Mouse (Mus musculus): ENCODE data around the gene Fgr.

The Fgr gene

DNA sequence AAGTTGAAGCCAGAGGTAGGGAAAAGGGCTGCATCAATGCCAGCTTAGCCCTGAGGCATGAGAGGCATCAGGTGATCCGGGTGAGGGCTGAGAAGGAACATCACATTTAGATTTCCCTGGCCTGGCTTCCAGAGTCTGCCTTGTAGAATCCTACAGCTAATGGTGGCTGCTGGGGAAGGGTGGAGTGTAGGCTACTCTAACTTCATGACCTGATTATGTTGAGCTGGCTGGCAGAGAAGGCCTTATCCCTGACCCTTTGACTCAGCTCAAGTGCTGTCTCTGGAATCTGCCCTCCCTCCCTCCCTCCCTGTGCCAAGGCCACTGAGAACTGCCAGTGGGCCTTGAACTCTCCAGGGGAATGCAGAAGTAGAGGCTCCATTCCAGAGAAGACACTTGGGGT is 61.6 kb downstream of the Fgr start:
- no peak for DNase-seq (ENCODE audit: low spot score)

DNA sequence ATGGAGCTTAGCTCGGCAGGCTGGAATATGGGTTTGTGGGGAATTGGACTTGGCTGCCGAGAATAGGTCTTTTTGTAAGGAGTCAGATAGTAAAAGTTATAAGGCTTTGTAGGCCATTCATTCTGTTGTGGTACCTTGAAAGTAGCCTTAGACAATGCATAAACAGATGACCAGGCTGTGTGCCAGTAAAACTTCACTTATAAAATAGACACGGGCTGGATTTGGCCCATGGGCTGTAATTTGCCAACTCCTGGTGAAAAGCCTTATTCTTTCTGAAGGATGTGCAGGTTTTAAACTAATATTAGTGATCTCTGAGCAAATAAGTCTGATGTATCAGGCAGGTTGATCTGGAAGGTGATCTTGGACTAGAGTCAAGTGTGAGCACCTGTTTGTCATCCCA is 62.1 kb downstream of the Fgr start:
- no peak for DNase-seq (ENCODE audit: low spot score)

DNA sequence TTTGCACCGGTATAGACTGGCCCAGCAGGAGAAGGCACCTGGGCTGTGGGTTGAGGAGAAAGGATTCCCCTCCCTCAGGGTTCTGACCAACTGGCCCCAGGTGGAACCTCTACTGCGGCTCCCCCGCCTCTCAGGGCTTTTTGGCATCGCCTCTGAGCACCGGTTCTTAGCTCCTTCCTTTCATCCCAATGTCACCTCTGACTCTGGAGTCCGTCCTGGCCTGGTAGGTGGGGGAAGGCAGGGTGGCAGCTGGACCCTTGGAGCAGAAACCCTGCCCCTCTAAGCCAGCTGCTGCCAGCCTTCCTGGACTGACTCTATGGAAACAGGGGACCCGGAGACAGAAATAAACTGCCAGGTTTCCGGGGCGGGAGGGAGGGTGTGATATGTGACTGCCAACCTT is 63.4 kb downstream of the Fgr start:
- DNase-seq (ENCODE audit: low spot score) = no peak

DNA sequence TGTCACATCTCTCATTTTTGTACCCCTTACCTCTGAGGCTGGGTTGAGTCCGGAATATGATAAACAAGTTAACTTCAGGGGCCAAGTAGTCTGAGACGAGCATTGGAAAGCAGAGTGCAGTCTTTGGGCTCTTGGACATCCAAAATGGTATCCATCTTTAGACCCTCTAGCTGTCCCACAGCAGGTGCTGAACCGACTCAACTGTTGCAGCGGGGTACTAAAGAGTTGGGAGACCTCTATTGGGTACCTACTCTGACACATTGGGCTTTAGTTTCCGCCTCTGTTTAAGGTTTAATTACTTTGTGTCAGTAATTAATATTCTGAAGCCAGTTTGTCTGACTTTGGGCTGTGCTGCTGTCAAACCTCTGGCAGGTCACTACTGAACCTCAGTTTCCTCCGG is 63.9 kb downstream of the Fgr start:
- no peak for DNase-seq (ENCODE audit: low spot score)

DNA sequence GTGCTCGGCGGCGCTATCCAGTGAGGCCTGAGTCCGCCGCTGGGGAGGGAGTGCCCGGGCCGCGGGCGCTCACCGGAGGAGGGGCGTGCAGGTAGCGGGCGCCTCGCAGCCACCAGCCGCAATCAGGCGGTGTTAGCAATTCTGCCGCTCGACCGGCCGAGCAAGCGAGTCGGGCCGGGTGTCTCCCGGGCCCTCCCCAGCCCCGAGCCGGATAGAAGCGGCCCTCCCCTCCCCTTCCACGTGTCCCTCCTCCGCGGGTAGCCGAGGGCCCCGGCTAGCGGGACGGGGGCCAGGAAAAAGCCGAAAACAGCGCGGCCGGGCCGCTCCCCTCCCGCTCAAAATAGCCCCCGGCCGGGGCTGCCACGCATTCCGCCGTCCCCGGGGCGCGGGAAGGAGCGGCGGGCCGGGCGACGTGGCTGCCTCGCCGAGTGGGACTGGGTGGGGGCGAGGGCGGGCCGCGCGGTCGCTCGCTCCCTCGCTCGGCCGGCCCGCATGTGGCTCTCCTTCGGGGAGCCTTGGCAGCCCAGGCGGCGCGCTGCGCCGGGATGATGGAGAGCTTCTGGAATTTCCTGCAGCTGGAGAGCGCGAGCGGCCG is 64.7 kb downstream of the Fgr start:
- no peak for DNase-seq (ENCODE audit: low spot score)

DNA sequence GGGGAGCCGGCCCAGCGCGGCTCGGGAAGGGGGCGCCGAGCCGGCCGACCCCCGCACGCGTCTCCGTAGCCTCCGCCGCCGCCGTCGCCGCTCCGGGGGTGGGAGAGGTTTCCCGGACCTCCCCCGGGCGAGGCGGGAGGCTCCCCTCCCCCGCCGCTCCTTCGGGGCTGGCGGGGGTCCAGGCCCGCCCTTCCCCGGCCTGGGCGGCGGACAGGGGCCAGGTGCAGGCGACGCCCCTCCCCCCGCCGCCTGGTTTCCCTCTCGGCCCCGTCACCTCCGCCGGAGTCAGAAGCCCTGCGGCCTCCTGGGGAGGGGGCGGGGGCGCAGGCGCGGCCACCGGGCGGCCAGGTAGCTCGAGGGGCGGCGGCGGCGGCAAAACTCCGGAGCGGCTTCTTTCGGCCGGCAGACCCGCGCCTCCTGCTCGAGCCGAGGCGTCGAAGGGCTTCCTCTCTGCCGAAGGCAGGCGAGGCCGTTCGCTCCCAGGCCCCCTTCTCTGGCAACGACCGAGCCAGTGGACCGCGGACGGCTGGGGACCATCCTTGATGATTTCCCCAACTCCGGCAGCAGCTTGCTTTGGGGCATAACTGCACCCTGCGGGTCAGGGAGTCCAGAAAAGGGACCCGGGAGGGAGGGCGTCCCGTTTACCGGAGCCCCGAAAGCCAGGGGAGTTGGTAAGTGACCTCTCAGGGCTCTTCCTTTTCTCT is 65.4 kb downstream of the Fgr start:
- DNase-seq (ENCODE audit: low spot score) = no peak

DNA sequence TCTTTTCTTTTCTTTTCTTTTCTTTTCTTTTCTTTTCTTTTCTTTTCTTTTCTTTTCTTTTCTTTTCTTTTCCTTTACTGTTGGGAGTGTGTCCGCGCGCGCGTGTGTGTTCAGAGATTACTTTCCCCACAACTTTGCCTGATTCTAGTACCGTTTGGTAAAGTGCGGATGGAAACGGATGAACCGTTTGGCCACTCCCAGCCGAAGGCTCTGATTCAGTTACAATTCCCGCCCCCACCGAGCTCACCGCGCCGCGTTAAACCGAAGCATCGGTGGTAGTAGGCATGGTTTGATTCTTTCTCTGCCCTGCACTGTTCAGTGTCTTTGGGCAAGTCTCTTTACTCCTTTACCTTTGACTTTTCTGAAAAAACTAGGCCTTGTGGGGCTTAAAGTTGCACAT is 65.9 kb downstream of the Fgr start:
- no peak for DNase-seq (ENCODE audit: low spot score)

DNA sequence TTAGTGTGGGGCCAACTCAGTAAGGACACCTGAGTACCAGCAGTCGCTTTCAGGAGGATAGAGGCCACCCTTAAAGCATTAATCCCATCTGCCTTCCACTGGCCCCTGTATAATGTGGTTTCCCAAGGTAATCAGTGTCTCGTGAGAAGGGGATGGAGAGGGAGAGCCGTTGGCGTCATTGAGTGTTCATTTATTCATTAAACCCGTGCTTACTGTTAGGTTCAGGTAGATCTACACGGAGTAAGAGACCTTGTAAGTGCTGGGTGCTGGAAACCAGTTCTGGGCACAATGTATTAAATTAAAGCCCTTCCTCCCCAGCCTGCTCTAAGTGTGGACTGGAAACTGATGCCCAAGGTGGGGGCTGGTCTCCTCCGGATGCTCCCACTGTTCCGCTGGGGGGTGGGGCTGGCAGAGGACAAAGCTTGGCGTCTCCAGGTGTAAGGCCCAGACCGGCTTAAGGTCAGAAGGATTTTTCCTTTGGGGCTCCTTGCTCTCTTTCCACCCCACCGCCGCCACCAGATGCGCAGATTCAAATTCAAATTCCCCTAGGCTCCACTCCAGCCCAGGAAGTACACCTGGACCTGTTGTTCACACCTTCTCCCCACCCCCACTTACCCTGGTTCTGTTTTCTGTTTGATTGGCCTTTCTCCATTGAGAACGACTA is 66.5 kb downstream of the Fgr start:
- no peak for DNase-seq (ENCODE audit: low spot score)

DNA sequence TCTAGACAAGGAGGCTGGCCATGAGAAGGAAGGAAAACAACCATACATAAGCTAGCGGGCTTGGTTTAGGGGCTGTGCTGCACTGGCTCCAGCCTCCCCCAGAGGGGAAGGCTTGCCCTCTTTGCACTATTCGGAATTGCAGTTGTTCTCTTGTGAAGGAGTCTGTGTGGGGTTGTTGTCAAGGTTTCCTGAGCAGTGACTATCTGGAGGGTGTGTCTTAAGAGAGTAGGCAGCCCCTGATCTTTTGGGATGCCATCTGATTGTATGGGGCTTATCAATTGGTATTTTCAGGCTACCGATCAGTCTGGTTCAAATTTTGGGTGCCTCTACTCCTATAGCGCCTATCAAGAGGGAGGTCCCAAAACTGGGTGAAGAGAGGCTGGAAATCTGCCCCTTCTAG is 68.3 kb downstream of the Fgr start:
- no peak for DNase-seq (ENCODE audit: low spot score)

DNA sequence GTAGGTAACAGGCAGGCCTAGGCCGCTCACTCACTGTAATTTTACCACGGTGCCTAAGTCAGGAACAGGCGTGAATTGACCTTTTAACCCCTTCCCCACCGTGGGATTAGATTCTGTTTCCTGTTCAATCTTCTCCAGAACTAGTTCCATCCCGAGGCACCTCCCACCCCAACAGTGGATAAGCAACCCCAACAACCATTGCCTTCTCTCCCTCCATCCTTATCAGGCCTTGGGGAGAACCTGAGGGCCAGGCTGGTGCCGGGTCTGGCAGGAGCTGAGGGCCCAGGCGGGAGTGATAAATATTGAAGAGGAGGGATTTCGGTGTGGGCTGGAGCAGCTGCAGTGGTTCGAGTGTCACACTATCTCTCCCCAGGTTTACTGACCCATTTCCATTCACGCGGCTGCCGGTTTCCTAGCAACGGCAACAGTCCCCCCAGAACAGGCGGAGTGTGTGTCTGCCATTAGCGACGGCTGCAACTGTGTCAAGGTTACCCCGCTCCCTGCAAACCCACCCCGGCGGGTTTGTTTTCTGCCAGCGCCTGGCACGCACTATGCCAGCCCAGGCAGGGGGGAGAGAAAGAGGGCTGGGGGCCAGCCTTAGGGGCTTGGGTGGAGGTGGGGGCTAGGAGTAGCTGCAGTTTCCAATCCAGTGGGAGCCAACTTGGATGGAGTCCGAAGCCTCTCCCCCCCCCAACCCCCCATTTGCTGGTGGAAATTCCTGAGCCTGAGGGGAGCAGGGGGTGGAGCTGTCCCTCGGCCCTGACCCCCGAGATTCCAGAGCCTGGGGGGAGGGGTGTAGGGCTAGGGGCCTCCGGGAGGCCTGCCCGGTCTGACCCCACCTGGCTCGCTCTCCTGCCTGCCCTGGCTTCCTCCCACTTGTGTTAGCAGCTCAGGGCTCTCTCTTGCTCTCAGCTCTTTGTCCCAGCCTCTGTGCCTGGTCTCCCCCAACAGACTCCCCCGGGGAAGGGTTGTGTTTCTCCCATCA is 69.0 kb downstream of the Fgr start:
- DNase-seq (ENCODE audit: low spot score) = no peak

DNA sequence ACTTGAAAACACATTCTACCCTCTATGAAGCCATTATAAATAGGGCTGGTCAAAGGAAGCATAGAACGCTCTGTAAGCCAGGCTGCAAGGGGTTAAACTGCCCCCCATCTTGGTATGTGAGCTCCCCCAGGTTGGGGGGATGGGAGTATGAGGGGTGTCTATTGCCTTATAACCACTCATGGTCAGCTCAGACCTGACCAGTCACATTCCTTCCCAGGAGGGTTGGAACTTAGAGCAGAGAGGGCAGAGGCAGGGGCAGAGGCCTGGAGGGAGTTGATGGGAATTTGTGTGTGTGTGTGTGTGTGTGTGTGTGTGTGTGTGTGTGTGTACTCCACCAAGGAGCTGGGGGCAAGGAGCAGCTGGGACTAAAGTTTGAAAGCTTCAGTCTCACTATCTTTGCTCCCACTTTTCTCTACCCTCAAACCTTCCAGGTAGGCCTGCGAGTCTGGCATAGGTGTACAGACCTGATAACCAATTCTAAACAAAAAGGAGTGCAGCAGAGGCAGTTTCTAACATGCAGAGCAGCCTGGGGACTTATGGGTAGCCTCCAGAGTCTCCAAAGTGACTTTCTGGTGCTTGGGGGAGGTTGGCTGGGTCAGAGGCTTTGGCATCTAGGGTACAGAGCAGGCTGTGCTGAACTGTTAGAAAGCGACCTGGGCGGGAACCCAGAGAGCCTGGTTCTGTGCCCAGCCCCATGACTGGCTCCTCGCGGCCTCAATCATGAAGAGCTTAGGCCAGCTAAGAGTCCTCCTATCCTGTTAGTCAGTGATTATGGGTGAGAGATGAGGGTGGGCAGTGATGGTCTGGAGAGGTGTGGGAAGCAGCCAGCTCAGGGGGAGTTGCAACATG is 70.1 kb downstream of the Fgr start:
- no peak for DNase-seq (ENCODE audit: low spot score)

DNA sequence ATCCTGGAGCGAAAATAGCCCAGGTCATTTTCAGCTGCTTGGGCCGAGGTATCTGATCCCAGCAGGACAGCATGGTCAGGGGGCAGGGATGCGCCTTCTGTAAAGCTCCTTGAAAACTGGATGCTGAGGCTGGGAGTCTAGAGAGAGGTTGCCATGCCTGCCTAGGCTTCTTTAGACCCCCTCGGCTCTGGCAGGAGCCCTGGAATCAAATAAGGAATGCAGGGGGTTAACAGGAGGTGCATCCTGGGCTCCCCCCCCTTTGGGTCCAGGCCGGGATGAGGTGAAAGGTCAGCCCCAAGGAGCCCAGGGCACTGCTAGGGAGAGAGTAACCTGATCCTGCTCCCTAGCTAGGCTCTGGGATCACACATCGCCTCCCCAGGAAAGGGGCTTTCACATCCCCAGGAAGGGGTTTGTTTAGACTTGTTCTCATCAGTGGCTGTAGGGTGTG is 70.8 kb downstream of the Fgr start:
- no peak for DNase-seq (ENCODE audit: low spot score)

DNA sequence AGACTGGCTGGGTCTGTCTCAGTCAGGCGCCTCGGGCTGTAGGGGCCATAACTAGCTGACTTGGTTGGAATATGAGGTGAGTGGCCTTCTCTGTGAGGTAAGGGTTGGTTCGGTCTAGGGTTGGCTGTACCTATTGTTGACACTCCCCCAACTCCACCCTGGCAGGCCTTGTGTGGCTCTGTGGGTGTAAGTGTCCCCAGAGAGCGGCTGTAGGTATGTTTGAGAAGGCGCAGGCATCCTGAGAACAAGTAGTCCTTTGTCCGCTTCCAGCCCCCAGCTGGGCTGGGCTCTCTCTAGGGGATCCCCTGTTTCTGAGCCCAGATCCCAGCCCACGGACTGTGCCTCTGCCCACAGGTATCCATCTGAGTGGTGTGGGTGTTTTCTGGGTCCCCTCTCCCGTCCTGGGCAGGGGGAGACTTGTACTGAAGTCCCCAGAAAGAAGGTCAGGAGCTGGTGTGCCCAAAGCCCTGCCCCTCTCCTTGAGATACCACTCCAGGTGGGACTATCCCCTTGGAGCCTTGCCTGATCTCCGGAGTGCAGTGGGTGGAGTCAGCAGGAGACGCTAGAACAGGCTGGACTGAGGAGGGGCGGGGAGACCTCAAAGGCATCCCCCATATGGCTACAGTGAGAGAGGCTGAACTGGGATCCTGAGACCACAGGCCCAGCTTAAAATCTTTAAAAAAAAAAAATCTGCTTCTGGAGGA is 72.0 kb downstream of the Fgr start:
- no peak for DNase-seq (ENCODE audit: low spot score)

DNA sequence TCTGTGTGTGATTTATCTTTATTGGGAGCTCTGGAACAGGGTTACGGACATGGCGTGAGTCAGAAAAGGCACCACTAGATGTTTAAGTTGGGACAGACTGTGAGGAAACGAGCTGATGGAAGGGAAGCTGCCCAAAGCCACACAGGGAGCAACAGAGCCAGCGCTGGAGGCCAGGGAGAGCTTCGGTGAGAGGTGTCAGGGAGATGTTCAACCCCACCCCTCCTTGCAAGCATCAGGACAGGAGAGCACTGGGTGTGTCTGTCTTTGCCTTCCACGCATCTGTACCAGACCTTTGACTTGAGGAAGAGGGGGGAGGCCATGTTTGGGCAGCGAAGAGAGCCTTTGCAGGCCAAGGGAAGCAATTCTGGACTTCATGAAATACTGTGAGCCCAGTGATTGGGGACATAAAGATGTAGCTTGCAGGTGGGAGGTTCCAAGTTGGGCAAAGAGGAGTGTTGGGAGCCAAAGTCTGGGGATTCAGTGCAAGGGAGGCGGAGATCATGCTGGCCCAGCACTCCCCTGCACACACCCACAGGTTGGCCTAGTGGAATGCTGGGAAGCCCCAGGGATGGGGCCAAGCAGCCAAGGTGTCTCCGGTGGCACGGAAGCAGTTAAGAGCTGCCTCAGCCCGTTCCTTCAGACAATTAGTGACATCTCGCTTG is 72.9 kb downstream of the Fgr start:
- no peak for DNase-seq (ENCODE audit: low spot score)

DNA sequence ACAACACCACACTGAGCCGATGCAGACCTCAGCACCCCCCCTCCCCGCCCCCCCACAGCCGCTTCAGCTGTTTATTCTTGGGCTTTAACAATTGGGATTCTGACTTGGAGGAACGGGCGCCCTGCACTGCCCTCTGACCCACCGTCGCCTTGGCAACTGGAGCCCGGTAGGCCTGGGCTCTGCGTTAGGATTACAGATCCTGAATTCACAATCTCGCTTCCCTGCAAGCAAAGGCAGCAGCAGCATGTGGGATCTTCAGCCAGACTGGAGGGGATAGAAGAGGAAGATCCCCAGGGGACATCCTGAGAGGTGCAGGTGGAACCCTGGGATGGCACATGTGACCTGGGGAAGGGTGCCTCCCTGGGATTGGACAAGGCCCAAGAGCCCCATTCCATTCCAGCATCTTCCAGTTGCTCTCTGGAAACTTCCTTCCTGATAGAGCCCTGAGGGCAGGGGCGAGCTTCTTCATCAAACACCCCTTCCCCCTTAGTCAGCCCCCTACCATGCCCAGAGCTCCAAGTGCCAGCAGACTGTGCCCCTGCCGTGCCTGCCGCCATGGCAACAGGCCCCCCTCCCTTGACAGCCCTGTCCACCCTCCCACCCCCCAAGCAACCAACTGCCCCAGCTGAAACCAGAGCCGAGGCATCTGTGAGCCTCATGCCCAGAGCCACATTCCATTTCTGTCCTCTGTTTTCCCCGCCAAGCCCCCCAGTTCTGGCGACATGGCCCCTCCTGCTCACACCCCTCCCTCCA is 73.6 kb downstream of the Fgr start:
- no peak for DNase-seq (ENCODE audit: low spot score)

DNA sequence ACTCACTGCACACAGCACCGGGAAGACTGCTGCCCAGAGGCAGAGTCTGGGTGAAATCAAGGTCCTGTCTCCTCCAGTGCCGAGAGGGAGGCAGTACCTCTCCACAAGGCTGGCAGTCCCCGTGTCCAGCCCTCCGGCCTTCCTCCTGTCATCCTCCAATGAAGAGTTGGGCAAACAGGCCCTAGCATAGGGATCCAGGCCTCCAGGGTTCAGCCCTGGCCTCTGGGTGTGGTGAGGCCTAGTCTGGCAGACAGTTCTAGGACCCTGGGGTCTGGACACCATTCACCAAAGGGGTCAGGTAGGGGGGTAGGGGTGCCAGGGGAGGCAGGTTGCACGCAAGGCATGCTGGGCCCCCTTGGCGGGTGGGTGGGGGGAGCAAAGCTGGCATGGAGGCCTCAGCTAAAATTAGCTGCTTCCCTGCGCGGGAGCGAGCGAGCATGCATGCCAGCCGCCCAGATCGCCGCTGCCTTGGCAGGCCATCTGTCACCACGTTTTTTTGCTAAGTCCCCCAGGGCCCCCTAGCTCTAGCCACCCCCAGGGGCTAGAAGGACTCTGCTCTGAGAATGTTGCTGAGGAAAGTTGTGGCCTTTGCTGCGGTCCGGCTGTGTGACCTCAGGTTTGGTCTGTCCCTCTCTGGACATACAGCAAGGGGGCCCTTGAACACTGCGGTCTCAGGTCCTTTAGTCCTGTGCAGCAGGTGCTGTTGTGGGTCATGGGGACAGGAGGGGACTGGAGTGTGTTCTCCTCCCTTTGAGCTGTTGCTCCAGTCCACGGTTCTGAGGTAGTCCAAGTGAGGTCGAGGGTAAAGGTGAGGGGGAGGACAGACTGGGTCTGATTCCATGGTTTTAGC is 75.4 kb downstream of the Fgr start:
- no peak for DNase-seq (ENCODE audit: low spot score)

DNA sequence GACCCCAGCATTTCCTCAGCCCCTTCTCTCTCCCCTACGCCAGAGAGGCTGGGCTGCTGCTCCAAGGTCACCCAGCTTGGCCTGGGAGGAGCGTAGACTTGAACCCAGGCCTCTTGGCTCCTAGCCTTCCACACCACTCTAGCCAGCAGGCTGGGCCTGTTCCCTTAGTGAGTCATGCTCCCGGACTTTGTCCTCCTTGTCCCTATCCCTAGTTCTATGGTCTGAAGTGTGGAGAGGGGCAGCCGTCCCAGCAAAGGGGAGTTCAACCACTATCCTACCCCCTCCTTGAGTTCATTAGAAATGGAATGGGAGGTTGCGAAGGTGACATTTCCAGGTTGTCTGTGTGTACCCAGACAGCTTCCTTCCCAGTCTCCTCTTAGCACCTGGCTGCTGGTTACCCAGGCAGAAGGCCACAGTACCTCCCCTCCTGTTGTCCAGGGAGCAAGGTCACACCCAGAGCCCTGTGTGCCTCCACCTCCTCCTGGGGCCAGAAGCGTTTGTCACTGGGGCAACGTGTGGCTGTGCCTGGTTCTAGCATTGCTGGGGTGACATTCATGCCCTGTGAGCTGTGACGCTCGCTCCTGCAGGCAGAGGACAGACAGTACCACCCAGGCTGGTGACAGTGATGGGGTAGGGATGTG is 76.4 kb downstream of the Fgr start:
- no peak for DNase-seq (ENCODE audit: low spot score)
